In genomic region chr5:13615907-13616306, GRCm38 (mm10) we compare ENCODE assay signal across 24 mouse cellular contexts.
DNase-seq lines count a peak whose midpoint lies in the region; ATAC-seq and TF ChIP-seq lines count a peak whose summit lies in the region.
"Had no signal": no experiment of that assay in that cellular context is flagged by ENCODE, and none has a peak within 500 bp of the region (broad histone marks: within the 10 kb centered on the region; RNA-seq: fewer than 3 reads in every experiment).

No protein-coding gene starts in this region.

- H3K4me2 ChIP-seq in kidney, embryonic 14.5 days (replicated peaks; ENCODE audit: low read depth, low read length): no peak overlapping the region
- H3K4me2 ChIP-seq in kidney, embryonic 16.5 days (replicated peaks; ENCODE audit: low read depth, low read length): no peak overlapping the region
- no peak overlapping the region for H3K4me2 ChIP-seq in lung, embryonic 14.5 days
- H3K4me2 ChIP-seq: embryonic facial prominence, embryonic 12.5 days; forebrain, embryonic 13.5 days; forebrain, embryonic 15.5 days had no signal

- no peaks in the 10 kb centered on the region for H3K36me3 ChIP-seq in kidney, embryonic 14.5 days (ENCODE audit: control insufficient read depth, insufficient read depth, low read length)
- H3K36me3 ChIP-seq in kidney, embryonic 16.5 days (ENCODE audit: insufficient read depth, low read length): no peaks in the 10 kb centered on the region
- H3K36me3 ChIP-seq in lung, embryonic 14.5 days (ENCODE audit: insufficient read depth): no peaks in the 10 kb centered on the region
- H3K36me3 ChIP-seq: embryonic facial prominence, embryonic 10.5 days; embryonic facial prominence, embryonic 12.5 days; forebrain, embryonic 15.5 days; G1E had no signal

- H3K9ac ChIP-seq in kidney, embryonic 14.5 days (ENCODE audit: low read depth, low read length): no peak overlapping the region
- H3K9ac ChIP-seq in kidney, embryonic 16.5 days (replicated peaks; ENCODE audit: low read length): no peak overlapping the region
- H3K9ac ChIP-seq in lung, embryonic 14.5 days: no peak overlapping the region
- H3K9ac ChIP-seq: embryonic facial prominence, embryonic 12.5 days; forebrain, embryonic 13.5 days; forebrain, embryonic 15.5 days had no signal

- no peak for DNase-seq in kidney, adult 18-20 months
- DNase-seq in kidney, postnatal 14 days: no peak
- peak; percentile 55 for DNase-seq in lung, embryonic 14.5 days
- no peak for DNase-seq in lung, adult 2 months
- DNase-seq: adrenal gland, adult 8-10 months; adrenal gland, postnatal 14 days; adrenal gland, postnatal 36 days; B cell, adult 2 months; cerebellum, adult 11-12 months; cerebellum, adult 2 months; cerebellum, adult 9-10 months; cerebellum, postnatal 10 days; cerebellum, postnatal 25 days had no signal

- no peak for TF ChIP-seq CTCF in lung, embryonic 14.5 days (IDR thresholded peaks at IDR 0.05; ENCODE audit: low read depth)
- no peak for TF ChIP-seq CTCF in lung, adult 2 months (IDR thresholded peaks at IDR 0.05; ENCODE audit: insufficient read depth, low read length)

- no peak overlapping the region for H3K4me3 ChIP-seq in kidney, embryonic 14.5 days (ENCODE audit: low read length)
- H3K4me3 ChIP-seq in kidney, embryonic 16.5 days (ENCODE audit: low read length): no peak overlapping the region
- no peak overlapping the region for H3K4me3 ChIP-seq in lung, embryonic 14.5 days (ENCODE audit: low read depth, low read length)
- H3K4me3 ChIP-seq in lung, adult 2 months (replicated peaks; ENCODE audit: extremely low read depth, low read depth, low read length): no peak overlapping the region
- H3K4me3 ChIP-seq: embryonic facial prominence, embryonic 10.5 days; embryonic facial prominence, embryonic 12.5 days; forebrain, embryonic 13.5 days; forebrain, embryonic 15.5 days had no signal

- WGBS in kidney, embryonic 14.5 days: 72% methylated on average over 2 of the region's 2 CpGs
- 59% methylated on average over 2 of the region's 2 CpGs for WGBS in kidney, embryonic 16.5 days
- 43% methylated on average over 2 of the region's 2 CpGs for WGBS in lung, embryonic 14.5 days
- 67% methylated on average over 2 of the region's 2 CpGs for WGBS in lung, adult 2 months

- no peak overlapping the region for H3K27ac ChIP-seq in kidney, embryonic 14.5 days (ENCODE audit: low read depth, low read length)
- peak overlapping the region; percentile 38; the same call in 1 of the 2 replicates for H3K27ac ChIP-seq in kidney, embryonic 16.5 days (ENCODE audit: low read length)
- no peak overlapping the region for H3K27ac ChIP-seq in lung, embryonic 14.5 days (ENCODE audit: low read depth)
- H3K27ac ChIP-seq: embryonic facial prominence, embryonic 10.5 days; embryonic facial prominence, embryonic 12.5 days; forebrain, embryonic 13.5 days; forebrain, embryonic 15.5 days had no signal

- H3K4me1 ChIP-seq in kidney, embryonic 14.5 days (ENCODE audit: control insufficient read depth, insufficient read depth, low read length): no peaks in the 10 kb centered on the region
- no peaks in the 10 kb centered on the region for H3K4me1 ChIP-seq in kidney, embryonic 16.5 days (ENCODE audit: insufficient read depth, low read length)
- H3K4me1 ChIP-seq in lung, embryonic 14.5 days (ENCODE audit: insufficient read depth): peaks cover 4% of the 10 kb centered on the region
- H3K4me1 ChIP-seq in lung, adult 2 months (ENCODE audit: control insufficient read depth, insufficient read depth, low read length): no peaks in the 10 kb centered on the region
- H3K4me1 ChIP-seq: embryonic facial prominence, embryonic 10.5 days; embryonic facial prominence, embryonic 12.5 days; forebrain, embryonic 13.5 days; forebrain, embryonic 15.5 days had no signal

- no peaks in the 10 kb centered on the region for H3K9me3 ChIP-seq in kidney, embryonic 14.5 days (ENCODE audit: control insufficient read depth, low read length)
- H3K9me3 ChIP-seq in kidney, embryonic 16.5 days (ENCODE audit: low read length): no peaks in the 10 kb centered on the region
- no peaks in the 10 kb centered on the region for H3K9me3 ChIP-seq in lung, embryonic 14.5 days (ENCODE audit: low read depth, low read length)
- H3K9me3 ChIP-seq: embryonic facial prominence, embryonic 10.5 days; embryonic facial prominence, embryonic 12.5 days; forebrain, embryonic 13.5 days; forebrain, embryonic 15.5 days; G1E had no signal

- no peak for TF ChIP-seq POLR2A in lung, adult 2 months (IDR thresholded peaks at IDR 0.05; ENCODE audit: borderline replicate concordance, extremely low read depth, low read depth, low read length)

- ATAC-seq in kidney, embryonic 14.5 days (ENCODE audit: low FRiP score, low TSS enrichment): 0 out of 2 replicates have a peak, but pooled peaks have one; percentile 16
- no peak; the same call in 1 of the 2 replicates for ATAC-seq in kidney, embryonic 16.5 days (ENCODE audit: low FRiP score, low TSS enrichment)
- ATAC-seq in lung, embryonic 14.5 days (ENCODE audit: insufficient read depth): peak; percentile 41; the same call in 1 of the 2 replicates
- ATAC-seq: activated CD4-positive, CD25-positive, alpha-beta regulatory T cell, adult 4 months; CD4-positive, CD25-positive, alpha-beta regulatory T cell, adult 4 months; forebrain, embryonic 13.5 days; forebrain, embryonic 15.5 days; Patski had no signal

- H3K27me3 ChIP-seq in kidney, embryonic 14.5 days (ENCODE audit: control insufficient read depth, insufficient read depth, low read length): no peaks in the 10 kb centered on the region; the same call in 1 of the 2 replicates
- H3K27me3 ChIP-seq in kidney, embryonic 16.5 days (ENCODE audit: insufficient read depth, low read length): no peaks in the 10 kb centered on the region
- H3K27me3 ChIP-seq in lung, embryonic 14.5 days (ENCODE audit: insufficient read depth, low read length): no peaks in the 10 kb centered on the region
- H3K27me3 ChIP-seq: CH12.LX; embryonic facial prominence, embryonic 12.5 days; forebrain, embryonic 13.5 days; forebrain, embryonic 15.5 days; Patski had no signal
